7 mouse cellular contexts compared by ENCODE assay signal in the genomic region with DNA sequence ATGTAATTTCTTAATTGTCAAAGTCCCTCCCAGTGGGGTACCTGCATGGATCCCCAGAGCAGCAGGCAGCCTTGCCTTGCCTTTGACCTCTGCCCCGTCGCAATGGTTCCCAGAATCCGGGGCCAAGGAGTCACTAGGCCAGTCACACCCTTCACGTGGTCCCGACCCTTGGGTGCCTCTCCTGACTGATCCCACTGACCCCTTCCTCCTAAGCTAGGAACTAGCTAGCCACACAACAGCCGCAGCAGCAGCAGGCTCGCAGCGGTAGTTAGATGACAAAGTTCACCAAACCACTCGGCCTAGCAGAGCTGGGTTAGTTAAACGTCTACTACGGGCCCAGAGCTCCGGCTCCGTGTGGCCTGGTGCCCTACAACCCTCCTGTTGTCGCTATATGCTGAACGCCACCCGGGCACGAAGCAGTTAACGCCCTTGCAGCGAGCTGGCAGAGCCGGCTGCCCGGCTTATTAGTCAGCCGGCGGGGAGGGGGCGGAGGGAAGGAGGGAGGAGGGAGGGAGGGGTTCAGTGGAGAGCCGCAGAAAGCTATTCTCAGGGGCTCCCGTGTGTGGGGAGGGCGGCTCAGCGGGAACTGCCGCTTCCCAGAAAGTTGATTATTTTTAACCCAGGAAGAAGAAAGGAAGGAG.
A peak's percentile ranks its signal among the peaks of the same experiment; 100 is the strongest.
DNase-seq lines count a peak whose midpoint lies in the region; ATAC-seq lines count a peak whose summit lies in the region.

No protein-coding gene starts in this region.

- peak overlapping the region; percentile 70 for H3K4me2 ChIP-seq in hindbrain, embryonic 16.5 days (ENCODE audit: low read length)

- H3K4me1 ChIP-seq in hindbrain, embryonic 16.5 days (ENCODE audit: control insufficient read depth, insufficient read depth, low read depth, low read length) = peaks cover 71% of the 10 kb centered on the region

- no peaks in the 10 kb centered on the region for H3K9me3 ChIP-seq in hindbrain, embryonic 16.5 days (ENCODE audit: control insufficient read depth, low read length)

- H3K4me3 ChIP-seq in hindbrain, embryonic 16.5 days (ENCODE audit: low read length) = peak overlapping the region; percentile 33

- H3K27me3 ChIP-seq in hindbrain, embryonic 16.5 days (replicated peaks; ENCODE audit: control insufficient read depth, insufficient read depth, low read length) = no peaks in the 10 kb centered on the region

- no peaks in the 10 kb centered on the region for H3K36me3 ChIP-seq in hindbrain, embryonic 16.5 days (ENCODE audit: control insufficient read depth, insufficient read depth, low read length)

- H3K27ac ChIP-seq in hindbrain, embryonic 16.5 days (ENCODE audit: low read depth, low read length) = peak overlapping the region; percentile 94

- peak; percentile 93 for DNase-seq in adipocyte (ENCODE audit: low spot score)
- DNase-seq in cerebellum, postnatal 36 days = peak; percentile 86 to 91
- peak; percentile 54 to 72 for DNase-seq in gastrocnemius, adult 8-10 months (ENCODE audit: low spot score in 2 of 2)
- DNase-seq in left cerebral cortex, adult 8-10 months (ENCODE audit: low spot score in 2 of 2) = peak; percentile 69 to 85
- peak; percentile 91 to 94 for DNase-seq in lung, postnatal 4 days
- peak; percentile 88 for DNase-seq in right cerebral cortex, postnatal 14 days

- peak; percentile 22 for ATAC-seq in hindbrain, embryonic 16.5 days

- under 1% methylated on average over 29 of the region's 29 CpGs for WGBS in hindbrain, embryonic 16.5 days

- peak overlapping the region; percentile 70 for H3K9ac ChIP-seq in hindbrain, embryonic 16.5 days (ENCODE audit: low read depth, low read length)

Comparison
In these comparisons a context has a peak if more than half of its experiments do, and no peak if none do; other contexts are left out.
1. Peak in every context shown above with its lines: DNase-seq, ATAC-seq, H3K4me3 ChIP-seq and H3K27ac ChIP-seq.